Mouse (Mus musculus) kidney, postnatal 0 days (tissue): ENCODE data around the gene Spata1. TPM values are rescaled to one million over a fixed set of nuclear protein-coding genes. Genes with fewer than 3 reads are reported as not detected.
A peak's percentile ranks its signal among the peaks of the same experiment; 100 is the strongest.

Source experiments
- ATAC-seq: fragments of 200-750 bp; cut with Nextera tagmentation; replicated peaks from 2 replicates; pipeline ENCODE4 v1.8.0; 2017; ENCODE audit warnings: low read depth, moderate number of reproducible peaks, moderate TSS enrichment, moderate library complexity; ENCODE audit not compliant: low FRiP score
- DNase-seq: peaks from one replicate; pipeline ENCODE4 v3.0.0-alpha.2; 2016; ENCODE audit warnings: low spot score
- H3K27ac ChIP-seq: fragments of 300-500 bp; sonication (generic); 2 replicates; pipeline ENCODE4 v1.5.1; 2014; ENCODE audit warnings: mild to moderate bottlenecking
- H3K27me3 ChIP-seq: fragments of 300-500 bp; sonication (generic); 2 replicates; pipeline ENCODE4 v1.6.1; 2014; ENCODE audit warnings: low read length, mixed read lengths; ENCODE audit not compliant: insufficient read depth
- H3K36me3 ChIP-seq: fragments of 300-500 bp; sonication (generic); 2 replicates; pipeline ENCODE4 v1.6.1; 2014; ENCODE audit warnings: low read length, mixed read lengths; ENCODE audit not compliant: insufficient read depth
- H3K4me1 ChIP-seq: fragments of 300-500 bp; sonication (generic); replicated peaks from 2 replicates; pipeline ENCODE4 v1.6.1; 2014; ENCODE audit warnings: antibody characterized with exemption, low read length, mixed read lengths; ENCODE audit not compliant: insufficient read depth
- H3K4me2 ChIP-seq: fragments of 300-500 bp; sonication (generic); 2 replicates; pipeline ENCODE4 v1.6.1; 2014; ENCODE audit warnings: mild to moderate bottlenecking, low read length, moderate library complexity, mixed read lengths
- H3K4me3 ChIP-seq: fragments of 300-500 bp; sonication (generic); replicated peaks from 2 replicates; pipeline ENCODE4 v1.5.1; 2014; ENCODE audit warnings: low read depth, low read length
- H3K9ac ChIP-seq: fragments of 300-500 bp; sonication (generic); 2 replicates; pipeline ENCODE4 v1.6.1; 2014; ENCODE audit warnings: low read depth, low read length
- H3K9me3 ChIP-seq: fragments of 300-500 bp; sonication (generic); replicated peaks from 2 replicates; pipeline ENCODE4 v1.6.1; 2016; ENCODE audit warnings: low read length, inconsistent platforms, mixed read lengths
- CTCF ChIP-seq: IDR thresholded peaks from 2 replicates; pipeline ENCODE4 v1.5.1; 2016; ENCODE audit warnings: antibody characterized with exemption, low read depth, mild to moderate bottlenecking, moderate library complexity
- whole genome bisulfite sequencing: fragments of 180-500 bp; shearing (Covaris S2); extraction: QIAGEN DNeasy Blood & Tissue Kit; methylation state at CpG from one replicate; pipeline ENCODE4 v1.1.7; 2014; 5-methylcytosine and 5-hydroxymethylcytosine counted together
- polyA plus RNA-seq: library from polyadenylated mRNA; unstranded; fragments of >200 nt; fragmentation: Nextera tagmentation; extraction: Ambion mirVana; gene quantifications from 2 replicates; pipeline ENCODE4 v1.2.1, GENCODE M21; 2015

The Spata1 gene
- polyA plus RNA-seq, 1 experiment from 2014 or later, result 5.0 TPM

GRCm38 (mm10) chr3:146500003-146500809 is 653 bp upstream of the Spata1 start:
- WGBS, result under 1% methylated on average over 51 of the region's 57 CpGs
- no peak for TF ChIP-seq CTCF
- Histone ChIP-seq H3K4me1 (peaks cover 15% of the 10 kb centered on the region; the same call in 1 of the 2 replicates), H3K27me3 (no peaks in the 10 kb centered on the region), H3K4me2 (peak overlapping the region; percentile 65), H3K4me3 (peak overlapping the region; percentile 92), H3K36me3 (peaks cover 9% of the 10 kb centered on the region; the same call in 1 of the 2 replicates), H3K27ac (peak overlapping the region; percentile 98), H3K9me3 (no peaks in the 10 kb centered on the region), H3K9ac (peak overlapping the region; percentile 95)
- DNase-seq, result peak; percentile 69
- ATAC-seq, result peak; percentile 78

GRCm38 (mm10) chr3:146498989-146499388 is 564 bp downstream of the Spata1 start:
- DNase-seq, result peak; percentile 57
- 3% methylated on average over 13 of the region's 13 CpGs for WGBS
- Histone ChIP-seq H3K27ac (peak overlapping the region; percentile 98), H3K4me1 (peaks cover 15% of the 10 kb centered on the region; the same call in 1 of the 2 replicates), H3K4me2 (peak overlapping the region; percentile 65), H3K9me3 (no peaks in the 10 kb centered on the region), H3K4me3 (peak overlapping the region; percentile 92), H3K27me3 (no peaks in the 10 kb centered on the region), H3K36me3 (peaks cover 9% of the 10 kb centered on the region; the same call in 1 of the 2 replicates), H3K9ac (peak overlapping the region; percentile 95)
- ATAC-seq, result no peak
- TF ChIP-seq CTCF, result no peak

GRCm38 (mm10) chr3:146494941-146495340 is 4.6 kb downstream of the Spata1 start:
- H3K36me3 ChIP-seq, result no peaks in the 10 kb centered on the region
- no peak overlapping the region for H3K4me2 ChIP-seq
- H3K4me3 ChIP-seq, result no peak overlapping the region
- H3K27ac ChIP-seq, result no peak overlapping the region
- TF ChIP-seq CTCF, result no peak
- H3K9me3 ChIP-seq, result no peaks in the 10 kb centered on the region
- ATAC-seq, result no peak
- no peaks in the 10 kb centered on the region for H3K4me1 ChIP-seq
- 69% methylated on average over 8 of the region's 8 CpGs for WGBS
- DNase-seq, result no peak
- H3K9ac ChIP-seq, result no peak overlapping the region
- H3K27me3 ChIP-seq, result no peaks in the 10 kb centered on the region

- Histone ChIP-seq H3K27me3 (no peaks in the 10 kb centered on the region), H3K9me3 (no peaks in the 10 kb centered on the region), H3K36me3 (no peaks in the 10 kb centered on the region), H3K27ac (no peak overlapping the region), H3K9ac (no peak overlapping the region), H3K4me3 (no peak overlapping the region), H3K4me1 (no peaks in the 10 kb centered on the region), H3K4me2 (no peak overlapping the region)
- ATAC-seq (no peak), DNase-seq (no peak)
- TF ChIP-seq CTCF, result peak; percentile 21; the same call in 1 of the 2 replicates
- WGBS, result 86% methylated on average over 4 of the region's 4 CpGs
These were observed 13.1 kb downstream of the Spata1 start for GRCm38 (mm10) chr3:146486464-146486863.

- DNase-seq (no peak), ATAC-seq (no peak)
- no peak overlapping the region for H3K4me3 ChIP-seq
- no peaks in the 10 kb centered on the region for H3K36me3 ChIP-seq
- no peak overlapping the region for H3K9ac ChIP-seq
- no peak overlapping the region for H3K27ac ChIP-seq
- TF ChIP-seq CTCF, result peak; percentile 52
- no peaks in the 10 kb centered on the region for H3K9me3 ChIP-seq
- 56% methylated on average over 2 of the region's 2 CpGs for WGBS
- no peaks in the 10 kb centered on the region for H3K4me1 ChIP-seq
- no peak overlapping the region for H3K4me2 ChIP-seq
- H3K27me3 ChIP-seq, result no peaks in the 10 kb centered on the region
These were observed 17.5 kb downstream of the Spata1 start for GRCm38 (mm10) chr3:146482044-146482443.

- DNase-seq, result no peak
- TF ChIP-seq CTCF, result no peak
- 71% methylated on average over 3 of the region's 3 CpGs for WGBS
These were observed 25.1 kb downstream of the Spata1 start for GRCm38 (mm10) chr3:146474428-146474827.

More at GRCm38 (mm10) chr3:146474428-146474827, 25.1 kb downstream of the Spata1 start:
- Histone ChIP-seq H3K4me1 (no peaks in the 10 kb centered on the region), H3K4me3 (no peak overlapping the region), H3K4me2 (no peak overlapping the region), H3K27me3 (no peaks in the 10 kb centered on the region), H3K9ac (no peak overlapping the region), H3K27ac (no peak overlapping the region), H3K36me3 (no peaks in the 10 kb centered on the region), H3K9me3 (no peaks in the 10 kb centered on the region)
- no peak for ATAC-seq
